Mouse (Mus musculus) liver, postnatal 0 days (tissue): Measurements from ENCODE around the gene Snx8. TPM values are rescaled to one million over a fixed set of nuclear protein-coding genes. Genes with fewer than 3 reads are reported as not detected.

Experiments used
- ATAC-seq: fragments of 200-750 bp; cut with Nextera tagmentation; 2 replicates; pipeline ENCODE4 v1.8.0; 2017; ENCODE audit warnings: mild to moderate bottlenecking, moderate library complexity
- DNase-seq: peaks from one replicate; pipeline ENCODE4 v3.0.0-alpha.2; 2016
- H3K27ac ChIP-seq: fragments of 300-500 bp; sonication (generic); 2 replicates; pipeline ENCODE4 v1.5.1; 2014; ENCODE audit warnings: antibody characterized with exemption, moderate library complexity, mild to moderate bottlenecking, low read depth
- H3K27me3 ChIP-seq: fragments of 300-500 bp; sonication (generic); 2 replicates; pipeline ENCODE4 v1.6.1; 2014; ENCODE audit warnings: low read length, control low read depth, mixed read lengths; ENCODE audit not compliant: insufficient read depth
- H3K36me3 ChIP-seq: fragments of 300-500 bp; sonication (generic); replicated peaks from 2 replicates; pipeline ENCODE4 v1.6.1; 2014; ENCODE audit warnings: mild to moderate bottlenecking, control low read depth, low read length, moderate library complexity, mixed read lengths; ENCODE audit not compliant: insufficient read depth
- H3K4me1 ChIP-seq: fragments of 300-500 bp; sonication (generic); 2 replicates; pipeline ENCODE4 v1.6.1; 2014; ENCODE audit warnings: antibody characterized with exemption, mild to moderate bottlenecking, control low read depth; ENCODE audit not compliant: insufficient read depth
- H3K4me2 ChIP-seq: fragments of 300-500 bp; sonication (generic); 2 replicates; pipeline ENCODE4 v1.6.1; 2014; ENCODE audit warnings: low read depth, mild to moderate bottlenecking, low read length, moderate library complexity, mixed read lengths
- H3K4me3 ChIP-seq: fragments of 300-500 bp; sonication (generic); 2 replicates; pipeline ENCODE4 v1.5.1; 2014; ENCODE audit warnings: low read depth, low read length
- H3K9ac ChIP-seq: fragments of 300-500 bp; sonication (generic); replicated peaks from 2 replicates; pipeline ENCODE4 v1.6.1; 2014; ENCODE audit warnings: mild to moderate bottlenecking, moderate library complexity
- H3K9me3 ChIP-seq: fragments of 300-500 bp; sonication (generic); 2 replicates; pipeline ENCODE4 v1.6.1; 2016; ENCODE audit warnings: mild to moderate bottlenecking, control low read depth, low read length, mixed read lengths
- CTCF ChIP-seq: sonication (generic); IDR thresholded peaks from 2 replicates; pipeline ENCODE4 v1.5.1; 2016; ENCODE audit warnings: antibody characterized with exemption, low read depth
- EP300 ChIP-seq: IDR thresholded peaks from 2 replicates; pipeline ENCODE4 v1.6.1; 2016; ENCODE audit warnings: antibody characterized with exemption, low read depth, mild to moderate bottlenecking
- WGBS: fragments of 180-500 bp; shearing (Covaris S2); extraction: QIAGEN DNeasy Blood & Tissue Kit; methylation state at CpG from one replicate; pipeline ENCODE4 v1.1.7; 2014; ENCODE audit not compliant: insufficient replicate concordance; 5-methylcytosine and 5-hydroxymethylcytosine counted together
- polyA plus RNA-seq: library from polyadenylated mRNA; unstranded; fragments of >200 nt; fragmentation: Nextera tagmentation; extraction: Ambion mirVana; gene quantifications from 2 replicates; pipeline ENCODE4 v1.2.1, GENCODE M21; 2015

The Snx8 gene
- polyA plus RNA-seq, 1 experiment from 2014 or later, result 11.4 TPM

- H3K27me3 ChIP-seq, result no peaks in the 10 kb centered on the region
- WGBS, result 75% methylated on average over 3 of the region's 3 CpGs
- no peak overlapping the region for H3K4me3 ChIP-seq
- no peaks in the 10 kb centered on the region for H3K4me1 ChIP-seq
- TF ChIP-seq EP300 (no peak), CTCF (no peak)
- H3K9me3 ChIP-seq, result no peaks in the 10 kb centered on the region
- no peak overlapping the region for H3K9ac ChIP-seq
- ATAC-seq, result no peak
- H3K27ac ChIP-seq, result no peak overlapping the region
- H3K4me2 ChIP-seq, result no peak overlapping the region
- no peak for DNase-seq
- H3K36me3 ChIP-seq, result peaks cover 21% of the 10 kb centered on the region
Measured at GRCm38 (mm10) chr5:140339836-140340235, 49.2 kb downstream of the Snx8 start.

GRCm38 (mm10) chr5:140338779-140339178 lies 50.3 kb downstream of the Snx8 start:
- Histone ChIP-seq H3K27me3 (no peaks in the 10 kb centered on the region), H3K4me2 (no peak overlapping the region), H3K9ac (no peak overlapping the region), H3K4me1 (no peaks in the 10 kb centered on the region), H3K27ac (no peak overlapping the region), H3K36me3 (peaks cover 18% of the 10 kb centered on the region), H3K4me3 (no peak overlapping the region), H3K9me3 (no peaks in the 10 kb centered on the region)
- 94% methylated on average over 4 of the region's 4 CpGs for WGBS
- DNase-seq, result no peak
- ATAC-seq, result no peak
- TF ChIP-seq CTCF, result peak; percentile 47
- TF ChIP-seq EP300, result no peak

DNA sequence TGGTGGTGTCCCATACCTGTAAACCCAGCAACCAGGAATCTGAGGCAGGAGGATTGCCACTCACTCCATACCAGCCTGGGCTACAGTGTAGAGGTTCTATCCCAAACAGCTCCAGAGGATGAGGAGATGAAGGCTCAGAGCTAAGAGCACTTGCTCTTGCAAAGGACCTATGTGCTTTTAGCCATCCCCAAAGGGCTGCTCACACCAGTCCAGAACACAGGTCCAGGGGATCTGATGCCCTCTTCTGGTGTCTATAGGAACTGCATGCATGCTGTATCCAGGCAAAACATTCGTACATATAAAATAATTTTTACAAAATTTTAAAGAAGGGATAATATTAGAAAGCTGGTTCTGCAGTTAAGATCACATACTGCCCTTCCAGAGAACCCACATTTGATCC lies 52.4 kb downstream of the Snx8 start:
- H3K4me2 ChIP-seq, result no peak overlapping the region
- ATAC-seq, result no peak
- H3K36me3 ChIP-seq, result peaks cover 13% of the 10 kb centered on the region
- no peak overlapping the region for H3K9ac ChIP-seq
- no peak overlapping the region for H3K27ac ChIP-seq
- H3K9me3 ChIP-seq, result no peaks in the 10 kb centered on the region
- DNase-seq, result peak; percentile 54
- no peaks in the 10 kb centered on the region for H3K27me3 ChIP-seq
- no peak for TF ChIP-seq EP300
- TF ChIP-seq CTCF, result peak; percentile 79
- no peak overlapping the region for H3K4me3 ChIP-seq
- peaks cover 7% of the 10 kb centered on the region; the same call in 1 of the 2 replicates for H3K4me1 ChIP-seq
- 64% methylated on average over 1 of the region's 1 CpGs for WGBS

- no peak for ATAC-seq
- H3K4me1 ChIP-seq, result peaks cover 15% of the 10 kb centered on the region
- WGBS, result 24% methylated on average over 2 of the region's 2 CpGs
Measured at GRCm38 (mm10) chr5:140333631-140334030, 55.4 kb downstream of the Snx8 start.

DNA sequence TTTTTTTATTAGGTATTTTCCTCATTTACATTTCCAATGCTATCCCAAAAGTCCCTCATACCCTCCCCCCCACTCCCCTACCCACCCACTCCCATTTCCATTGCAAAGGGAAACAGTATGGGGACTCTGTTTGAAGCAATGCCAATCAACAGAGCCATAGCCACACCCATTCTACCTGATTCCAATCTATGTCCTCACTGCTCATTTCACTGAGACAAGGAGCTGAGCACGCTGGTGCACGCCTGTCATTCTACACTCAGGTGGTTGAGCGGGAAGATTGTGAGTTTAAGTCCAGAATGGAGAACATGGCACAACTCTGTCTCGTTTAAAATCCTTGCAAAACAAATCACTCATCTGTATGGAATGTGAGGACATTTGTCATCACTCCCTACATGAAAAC lies 56.5 kb downstream of the Snx8 start:
- TF ChIP-seq EP300 (no peak), CTCF (no peak)

More at GRCm38 (mm10) chr5:140333631-140334030, 55.4 kb downstream of the Snx8 start:
- TF ChIP-seq EP300 (no peak), CTCF (peak; percentile 55)
- no peaks in the 10 kb centered on the region for H3K27me3 ChIP-seq
- DNase-seq, result no peak
- no peak overlapping the region for H3K9ac ChIP-seq
- no peak overlapping the region for H3K4me2 ChIP-seq
- H3K4me3 ChIP-seq, result no peak overlapping the region
- H3K36me3 ChIP-seq, result peaks cover 10% of the 10 kb centered on the region
- H3K27ac ChIP-seq, result no peak overlapping the region
- H3K9me3 ChIP-seq, result no peaks in the 10 kb centered on the region

DNA sequence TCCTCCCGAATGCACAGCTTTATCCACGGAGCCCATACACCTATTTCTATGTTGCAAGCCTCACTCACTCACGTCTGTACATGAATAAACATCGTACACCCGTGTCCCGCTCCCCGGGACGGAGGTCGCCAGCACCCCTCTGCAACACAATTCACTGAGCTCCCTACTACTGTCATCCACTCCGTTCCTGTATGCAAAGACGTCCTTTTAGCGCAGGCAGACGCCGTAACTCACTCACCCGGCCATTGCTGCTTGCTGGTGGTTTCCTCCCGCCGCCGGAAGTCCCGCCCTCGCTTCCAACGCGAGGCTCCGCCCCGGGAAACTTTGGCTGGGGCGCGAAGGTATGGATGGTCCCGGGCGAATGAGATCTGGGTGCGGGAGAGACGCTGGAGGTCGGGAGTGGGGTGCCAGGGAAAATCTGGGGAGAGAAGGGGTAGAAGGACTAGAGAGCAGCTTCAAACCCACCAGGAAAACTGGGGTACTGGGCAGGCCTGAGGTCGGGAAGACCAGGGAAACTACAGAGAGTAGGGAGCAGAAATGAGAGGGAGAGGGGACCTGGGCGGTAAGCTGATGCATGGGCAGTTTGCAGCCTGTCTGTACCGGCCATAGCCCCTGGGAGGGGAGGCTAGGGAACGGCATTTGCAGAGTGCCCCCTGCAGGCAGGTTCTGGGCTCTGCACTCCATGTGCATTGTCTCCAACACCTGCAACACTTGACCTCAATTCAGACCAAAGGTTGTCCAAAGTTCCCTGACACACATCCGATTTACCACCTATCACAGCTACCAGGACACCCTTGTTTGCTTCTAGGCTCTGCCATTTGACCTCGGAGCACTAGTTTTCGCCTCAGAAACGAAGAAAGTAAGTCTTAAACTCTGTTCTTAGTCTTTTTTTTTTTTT lies 57.2 kb downstream of the Snx8 start, which contains the start of gene Mrm2:
Mrm2 (minus strand) TSS at position 284 of the 898 bp plus-strand sequence.
- peak; percentile 90 for DNase-seq
- peaks cover 5% of the 10 kb centered on the region for H3K36me3 ChIP-seq
- H3K9ac ChIP-seq, result peak within 1 kb of the TSS; percentile 67
- TF ChIP-seq EP300 (peak; percentile 19; the same call in 1 of the 2 replicates), CTCF (peak; percentile 93)
- peak within 1 kb of the TSS; percentile 86 for H3K4me2 ChIP-seq
- H3K4me1 ChIP-seq, result peaks cover 15% of the 10 kb centered on the region
- H3K4me3 ChIP-seq, result peak within 1 kb of the TSS; percentile 57
- 1% methylated on average over 39 of the region's 39 CpGs for WGBS
- peak; percentile 90 for ATAC-seq
- H3K27me3 ChIP-seq, result no peaks in the 10 kb centered on the region
- peak within 1 kb of the TSS; percentile 79 for H3K27ac ChIP-seq
- no peaks in the 10 kb centered on the region for H3K9me3 ChIP-seq

More for the DNA sequence above, 56.5 kb downstream of the Snx8 start:
- Histone ChIP-seq H3K4me1 (peaks cover 15% of the 10 kb centered on the region), H3K4me3 (no peak overlapping the region), H3K9me3 (no peaks in the 10 kb centered on the region), H3K9ac (no peak overlapping the region), H3K27ac (peak overlapping the region; percentile 79; the same call in 1 of the 2 replicates), H3K27me3 (no peaks in the 10 kb centered on the region), H3K4me2 (peak overlapping the region; percentile 86), H3K36me3 (peaks cover 4% of the 10 kb centered on the region)
- ATAC-seq (peak; percentile 26; the same call in 1 of the 2 replicates), DNase-seq (no peak)
- 53% methylated on average over 4 of the region's 4 CpGs for WGBS
